Mouse (Mus musculus) left cerebral cortex, adult 11 months (tissue): ENCODE results near the gene Gm14139.
"Not testable (repeated sequence)": the region's sequence is repeated elsewhere in the genome, so short reads cannot be mapped to it uniquely, and the experiment has no call there.

Source experiments
- DNase-seq: peaks from one replicate; pipeline ENCODE4 v3.0.0; 2022; ENCODE audit warnings: low spot score

Gm14139 gene

GRCm38 (mm10) chr2:150181570-150181999, at the start of gene Gm14139:
TSS of gene Gm14139 (plus strand) at chr2:150181755.
- DNase-seq: not testable (repeated sequence)

DNA sequence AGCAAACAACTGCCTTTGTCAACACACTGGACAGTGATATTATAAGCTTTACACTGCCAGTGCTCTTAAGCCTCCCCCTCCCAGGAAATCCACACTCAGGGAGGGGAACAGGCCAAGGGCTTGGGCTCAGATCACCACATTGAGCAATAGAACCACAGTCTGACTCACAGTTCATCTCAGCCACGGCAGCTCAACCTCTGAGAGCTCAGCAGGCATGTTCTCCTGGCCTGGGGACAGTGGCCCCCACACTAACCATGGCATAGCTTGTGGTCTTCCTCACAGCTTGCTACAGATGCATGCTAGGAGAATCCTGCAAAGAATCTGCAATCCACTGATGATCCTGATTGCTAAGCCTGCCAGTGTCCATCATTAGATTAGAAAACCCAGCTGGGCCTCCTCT, 49.6 kb upstream of the Gm14139 start:
- not testable (repeated sequence) for DNase-seq

DNA sequence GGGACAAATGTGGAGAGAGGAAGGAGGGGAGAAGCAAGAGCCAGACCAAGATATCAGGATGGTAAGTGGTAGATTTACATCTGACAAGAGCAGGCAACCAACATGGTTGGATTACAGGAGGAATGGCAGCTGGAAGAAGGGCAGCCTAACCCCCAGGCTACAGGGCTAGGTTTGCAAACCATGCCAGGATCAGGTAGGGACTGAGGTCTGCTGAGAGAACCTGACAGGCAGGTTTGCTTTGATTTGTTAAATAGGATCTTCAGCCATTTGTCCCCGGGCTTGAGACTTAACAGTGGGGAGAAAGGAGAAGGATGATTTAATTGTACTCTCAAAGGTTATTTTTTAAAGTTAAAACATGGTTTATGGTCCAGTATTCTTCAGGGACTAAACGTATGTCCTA, 48.8 kb upstream of the Gm14139 start:
- no peak for DNase-seq

DNA sequence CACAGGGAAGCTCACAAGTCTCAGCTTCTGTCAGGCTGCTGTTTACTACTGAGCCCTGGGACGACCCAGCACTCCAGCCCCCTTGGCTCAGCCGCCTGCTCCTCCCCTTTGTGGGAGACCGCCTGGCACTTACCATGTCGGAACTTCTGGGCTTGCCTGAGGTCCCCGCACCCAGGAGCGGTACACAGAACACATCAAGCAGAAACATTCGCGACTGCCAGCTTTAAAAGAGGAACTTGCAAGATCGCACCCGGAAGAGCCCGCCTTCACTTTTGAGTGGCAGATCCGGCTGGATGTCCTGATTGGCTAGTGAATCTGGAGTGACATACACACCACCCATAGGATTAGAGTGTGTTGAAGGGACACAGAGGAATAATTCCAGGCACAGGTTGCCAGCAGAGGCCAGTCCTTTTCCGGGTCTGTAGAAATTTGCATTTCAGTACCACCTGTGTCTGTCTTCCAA, 45.1 kb upstream of the Gm14139 start, which contains the start of gene Zfp120:
Gene Zfp120, minus strand, starts transcription at position 274 of the 463 bp plus-strand sequence.
- peak; percentile 91 for DNase-seq

- DNase-seq: no peak
Measured at GRCm38 (mm10) chr2:150166703-150167102, 14.9 kb upstream of the Gm14139 start.

DNA sequence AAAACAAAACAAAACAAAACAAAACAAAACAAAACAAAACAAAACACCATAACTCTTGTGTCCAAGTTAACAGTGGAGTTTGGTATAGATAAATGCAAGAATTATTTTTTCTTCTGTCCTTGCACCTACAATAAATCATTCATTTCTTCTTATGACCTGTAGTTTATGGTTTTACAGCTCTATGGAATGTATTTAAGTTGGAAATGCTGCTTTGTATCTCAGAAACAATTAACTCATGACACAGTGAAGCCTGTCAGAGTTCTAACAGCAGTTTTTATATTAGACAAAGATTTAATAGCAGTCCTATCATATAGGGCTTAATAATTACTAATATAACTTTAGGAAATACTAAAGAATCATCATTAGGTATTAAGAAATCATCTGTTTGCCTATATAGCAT, 7.7 kb upstream of the Gm14139 start:
- no peak for DNase-seq

DNA sequence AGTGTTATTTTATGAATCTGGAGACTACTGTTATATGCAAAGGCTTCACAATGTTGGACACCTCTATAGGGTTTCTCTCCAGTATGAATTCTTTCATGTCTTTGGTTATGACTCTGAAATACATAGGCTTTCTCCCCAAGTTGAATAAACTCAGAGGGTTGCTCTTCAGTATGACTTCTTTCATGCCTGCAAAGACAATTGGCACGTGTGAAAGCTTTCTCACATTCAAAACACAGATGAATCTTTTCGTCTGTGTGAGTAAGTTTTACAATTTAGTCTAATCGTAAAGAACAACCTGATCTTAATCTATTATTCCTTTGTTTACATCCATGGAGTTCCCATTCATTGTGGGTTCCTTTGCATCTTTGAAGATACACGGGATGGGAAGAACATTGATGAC, 2.0 kb upstream of the Gm14139 start, which contains the start of gene Gm10770:
Gene Gm10770, minus strand, starts transcription at position 101 of the 400 bp plus-strand sequence.
- DNase-seq: not testable (repeated sequence)

- DNase-seq: not testable (repeated sequence)
Measured at GRCm38 (mm10) chr2:150181046-150181445, 509 bp upstream of the Gm14139 start.

GRCm38 (mm10) chr2:150217600-150218362, 36.2 kb downstream of the Gm14139 start, which contains the start of gene Zfp937:
TSS of gene Zfp937 (plus strand) at chr2:150218073.
- peak; percentile 85 for DNase-seq

- not testable (repeated sequence) for DNase-seq
Measured at GRCm38 (mm10) chr2:150218363-150218725, 36.8 kb downstream of the Gm14139 start.

- not testable (repeated sequence) for DNase-seq
Measured at GRCm38 (mm10) chr2:150223263-150223662, 41.7 kb downstream of the Gm14139 start.
